Mouse (Mus musculus) cerebellum, adult (tissue): Measurements from ENCODE around the gene Tsr3.

Source experiments
- ATAC-seq: cut with Nextera tagmentation; 2 replicates; pipeline ENCODE4 v1.9.2; 2017; ENCODE audit warnings: mild to moderate bottlenecking, moderate library complexity, mixed read lengths; ENCODE audit not compliant: insufficient number of reproducible peaks, low FRiP score, low TSS enrichment

Tsr3 gene

DNA sequence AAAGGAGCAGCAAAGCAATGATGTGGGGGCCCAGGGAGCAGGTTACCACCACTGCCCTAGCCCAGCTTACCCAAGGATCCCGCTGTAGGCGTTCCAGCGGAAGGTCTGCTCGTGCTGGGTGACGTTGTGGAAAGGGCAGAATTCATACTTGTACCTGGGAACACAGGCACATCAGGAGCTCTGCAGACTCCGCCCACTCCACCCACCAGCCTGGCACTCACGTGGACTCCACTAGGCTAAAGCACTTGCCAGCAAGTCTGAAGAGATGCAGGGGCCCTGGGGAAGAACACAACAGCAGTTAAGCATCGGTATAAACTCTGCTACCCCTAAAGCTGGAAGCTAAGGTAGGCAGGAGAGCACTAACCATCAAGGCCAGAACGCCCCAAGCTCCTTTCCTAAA, 4.3 kb upstream of the Tsr3 start:
- ATAC-seq, result no peak

DNA sequence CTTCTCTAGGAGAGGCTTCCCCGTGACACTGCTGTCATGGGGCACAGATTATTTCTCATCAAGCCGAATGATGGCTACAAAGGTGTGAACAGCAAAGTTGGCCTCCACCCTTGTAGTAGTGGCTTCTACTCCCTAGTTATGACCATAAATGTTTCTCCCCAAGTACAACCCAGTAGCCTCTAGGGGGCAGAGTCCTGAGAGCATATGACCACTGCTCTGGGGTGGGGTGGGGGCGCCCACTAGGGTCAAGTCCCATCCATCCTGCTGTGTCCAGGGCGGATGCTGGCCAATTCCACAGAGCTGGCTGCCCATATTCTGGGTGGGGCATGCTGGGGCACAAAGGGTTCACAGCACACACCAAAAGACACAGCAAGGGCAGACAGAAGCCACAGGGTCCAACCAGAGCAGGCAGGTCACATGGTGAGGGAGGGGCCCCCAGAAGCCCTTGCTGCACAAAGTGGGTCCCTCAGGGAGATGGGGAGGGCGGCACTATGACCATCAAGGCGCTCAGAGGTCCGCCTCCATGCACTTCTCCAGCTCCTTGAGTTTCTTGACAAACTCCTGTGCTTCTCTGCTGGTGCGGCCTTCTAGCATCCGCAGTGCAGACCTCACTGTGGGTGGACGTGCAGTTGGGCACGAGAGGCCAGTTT, 3.3 kb downstream of the Tsr3 start:
- ATAC-seq, result no peak

DNA sequence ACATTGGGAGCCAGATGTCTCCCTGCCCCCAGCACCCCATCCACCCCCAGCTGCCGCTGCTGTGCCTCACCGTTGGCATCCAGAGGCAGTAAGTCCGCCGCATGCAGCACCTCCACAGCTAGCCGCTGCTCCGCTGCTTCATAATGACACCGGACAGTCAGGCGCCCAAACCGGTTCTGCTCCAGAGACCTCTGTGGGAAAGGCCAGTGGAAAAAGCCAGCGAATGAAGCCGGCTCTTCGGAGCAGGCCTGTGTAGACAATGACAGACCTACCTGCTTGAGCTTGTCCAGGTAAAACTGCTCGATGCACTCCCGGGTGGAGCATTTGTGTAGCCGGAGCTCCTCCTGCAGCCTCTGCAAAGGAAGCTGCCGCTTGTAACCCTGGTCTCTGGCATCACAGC, 4.3 kb downstream of the Tsr3 start:
- no peak for ATAC-seq

DNA sequence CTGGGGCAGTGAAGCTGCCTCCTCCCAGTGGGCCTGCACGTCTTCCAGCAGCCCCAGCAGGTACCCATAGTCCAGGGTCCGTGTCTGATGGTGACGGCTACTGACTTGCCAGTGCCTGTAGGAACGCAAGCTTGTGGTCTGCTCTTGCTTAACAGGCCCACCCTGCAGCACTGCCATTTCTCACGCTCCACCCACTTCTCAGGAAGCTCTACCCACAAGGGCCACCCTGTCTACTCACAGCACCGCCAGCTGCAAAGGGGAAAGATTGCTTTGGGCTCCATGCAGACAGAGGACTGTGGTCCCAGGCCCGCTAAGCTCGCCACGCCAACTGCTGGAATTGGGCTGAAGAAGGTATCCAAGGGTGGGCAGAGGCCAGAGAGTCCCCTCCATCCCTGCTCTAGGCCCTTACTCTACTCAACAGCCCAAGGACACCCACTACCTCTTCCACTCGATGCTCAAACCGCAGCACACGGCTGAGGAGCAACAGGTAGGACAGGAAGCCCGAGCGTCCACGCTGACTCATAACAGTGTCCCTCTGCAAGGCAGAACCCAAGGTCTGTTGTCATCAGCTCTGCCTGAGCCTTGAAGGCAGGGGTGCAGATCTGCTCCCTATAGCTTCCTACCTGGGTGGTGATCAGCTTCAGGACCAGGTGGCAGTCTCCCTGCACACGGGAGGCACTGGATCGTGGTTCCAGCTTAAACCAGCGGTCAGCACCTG, 8.2 kb downstream of the Tsr3 start:
- no peak for ATAC-seq

DNA sequence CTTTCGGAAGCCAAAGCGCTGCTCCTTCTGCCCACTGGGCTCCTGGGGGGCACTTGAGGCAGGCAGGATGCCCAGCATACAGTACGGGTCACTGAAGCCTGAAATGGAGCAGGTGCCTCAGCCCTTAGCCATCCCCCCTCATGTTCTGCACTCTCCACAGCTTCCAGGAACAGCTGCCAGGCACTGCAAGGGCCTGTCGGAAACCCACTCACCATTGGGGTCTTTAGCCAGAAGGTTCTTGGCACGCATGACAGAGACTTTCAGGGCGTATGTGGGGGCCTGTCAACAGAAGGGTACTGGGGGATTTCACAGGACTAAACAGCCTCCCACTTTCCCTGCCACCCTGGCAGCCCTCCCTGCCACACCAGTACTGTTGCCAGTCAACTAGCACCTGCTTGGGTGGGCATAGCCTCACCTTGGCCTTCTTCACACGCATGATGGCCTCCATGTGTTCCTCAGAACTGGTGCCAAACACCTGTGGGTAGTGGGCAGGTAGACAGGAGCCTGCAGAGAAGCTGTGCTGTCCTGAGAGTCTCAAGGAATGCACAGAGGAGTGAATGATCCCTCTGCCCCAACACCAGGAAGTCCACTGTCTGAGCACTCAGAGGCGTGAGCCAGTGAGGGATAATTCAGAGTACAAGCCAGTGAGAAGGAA, 10.3 kb downstream of the Tsr3 start:
- ATAC-seq, result no peak

DNA sequence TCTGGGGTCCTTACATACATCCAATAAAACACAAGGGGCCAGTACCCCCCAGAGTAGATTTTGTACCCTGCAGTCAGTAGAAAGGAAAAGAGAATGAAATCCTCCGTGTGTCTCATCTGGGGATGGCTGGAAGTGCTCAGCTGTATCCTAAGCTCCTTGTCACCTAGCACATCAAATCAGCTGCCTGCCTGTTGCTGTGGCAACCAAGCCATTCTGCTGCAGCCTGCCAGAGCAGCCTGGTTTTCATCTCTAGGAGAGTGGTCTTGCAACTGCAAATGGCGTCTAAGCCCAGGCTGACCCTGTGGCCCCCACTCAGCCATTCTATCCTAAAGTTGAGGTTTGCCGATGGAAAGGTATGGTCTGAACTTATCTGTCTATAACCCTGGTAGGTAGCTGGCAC, 12.7 kb downstream of the Tsr3 start:
- ATAC-seq, result no peak

DNA sequence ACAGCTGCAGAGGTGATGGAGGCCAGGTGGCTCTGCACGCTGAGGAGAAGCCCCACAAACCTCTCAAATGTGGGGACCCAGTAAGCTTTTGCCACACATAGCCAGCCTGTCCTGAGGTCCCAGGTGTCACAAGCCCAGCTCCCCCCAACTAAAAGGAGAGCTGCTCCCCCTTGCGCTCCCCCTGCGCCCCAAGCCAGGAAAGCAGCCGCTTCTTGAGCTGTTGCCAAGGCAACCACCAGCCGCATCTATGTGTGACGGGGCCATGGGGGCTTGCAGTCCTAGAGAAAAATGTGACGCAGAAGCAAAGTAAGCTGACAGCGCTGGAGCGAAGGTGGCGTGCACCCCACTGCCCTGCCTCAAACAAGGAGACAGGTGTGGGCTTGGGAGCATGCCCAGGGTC, 13.8 kb downstream of the Tsr3 start:
- no peak for ATAC-seq

DNA sequence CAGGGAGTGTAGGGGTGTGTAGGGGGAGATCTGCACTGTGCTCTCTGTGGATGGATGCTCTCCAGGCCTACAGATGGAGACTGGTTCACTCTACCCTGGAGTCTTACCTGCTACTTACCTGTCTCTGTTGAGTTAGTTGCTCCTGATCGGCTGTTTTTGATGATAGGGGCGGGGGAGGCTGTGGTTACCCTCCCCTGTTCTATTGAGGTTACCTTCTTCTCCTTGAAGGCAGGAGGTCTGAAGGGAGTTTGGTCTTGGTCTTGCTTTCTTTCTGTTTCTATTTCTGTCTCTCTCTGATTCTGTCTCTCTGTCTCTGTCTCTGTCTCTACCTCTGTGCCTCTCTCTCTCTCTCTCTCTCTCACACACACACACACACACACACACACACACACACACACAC, 15.1 kb downstream of the Tsr3 start:
- ATAC-seq, result no peak

DNA sequence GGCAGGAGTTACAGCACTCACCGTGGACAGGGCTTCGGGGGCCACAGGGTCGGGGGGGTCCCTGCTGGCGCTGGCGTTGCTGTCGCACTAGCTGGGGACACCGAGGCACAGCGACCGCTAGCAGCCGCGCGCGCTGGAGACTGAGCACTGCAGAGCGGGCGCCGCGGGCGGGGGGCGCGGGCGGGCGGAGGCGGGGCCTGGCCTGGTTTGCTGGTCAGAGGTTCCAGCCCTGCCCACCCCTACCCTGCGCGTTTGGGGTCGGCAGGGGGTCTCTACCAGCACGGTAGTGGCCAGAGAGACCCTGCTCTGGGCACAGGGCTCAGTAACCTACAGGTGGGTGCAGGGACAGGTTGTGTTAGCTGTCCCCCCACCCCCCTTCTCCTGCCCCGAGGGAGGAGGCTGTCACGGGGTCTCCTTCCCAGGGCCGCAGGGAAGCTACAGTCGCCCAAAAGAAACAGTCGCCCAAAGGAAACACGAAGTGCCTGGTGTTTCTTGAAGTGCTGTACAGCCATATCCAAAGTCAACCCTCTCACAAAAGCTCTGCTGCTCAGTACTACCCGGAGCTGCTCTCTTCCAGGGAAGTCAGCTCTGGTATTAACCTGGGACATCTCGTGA, 16.3 kb downstream of the Tsr3 start, which contains the start of gene Baiap3:
TSS of gene Baiap3 (minus strand) at position 225 of the 615 bp plus-strand sequence.
- no peak for ATAC-seq

DNA sequence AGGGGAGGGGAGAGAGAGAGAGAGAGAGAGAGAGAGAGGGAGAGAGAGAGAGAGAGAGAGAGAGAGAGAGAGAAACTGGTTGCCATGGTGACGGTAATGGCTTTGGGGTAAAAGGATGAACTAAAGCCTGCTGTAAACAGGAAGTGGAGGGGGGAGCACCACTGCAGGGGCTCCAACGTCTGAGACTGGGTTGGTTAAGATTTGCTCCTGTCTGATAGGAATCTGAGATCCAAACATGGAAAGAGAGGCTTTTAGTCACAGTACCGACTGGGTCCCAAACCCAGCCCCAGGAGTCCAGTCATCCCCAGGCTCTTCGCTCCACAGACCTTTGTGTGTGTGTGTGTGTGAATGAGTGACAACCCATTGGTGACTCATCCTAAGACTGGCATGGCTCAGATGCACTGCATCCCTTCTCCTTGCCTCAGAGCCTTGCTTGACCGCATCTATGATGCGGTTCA, 17.9 kb downstream of the Tsr3 start:
- ATAC-seq, result no peak

GRCm38 (mm10) chr17:25264453-25264852, 24.5 kb downstream of the Tsr3 start:
- no peak for ATAC-seq

GRCm38 (mm10) chr17:25270795-25271335, 30.9 kb downstream of the Tsr3 start:
- ATAC-seq, result no peak

- no peak for ATAC-seq
Observed at GRCm38 (mm10) chr17:25272326-25272725, 32.4 kb downstream of the Tsr3 start.

GRCm38 (mm10) chr17:25272951-25273705, 33.2 kb downstream of the Tsr3 start:
- peak; percentile 81 for ATAC-seq

DNA sequence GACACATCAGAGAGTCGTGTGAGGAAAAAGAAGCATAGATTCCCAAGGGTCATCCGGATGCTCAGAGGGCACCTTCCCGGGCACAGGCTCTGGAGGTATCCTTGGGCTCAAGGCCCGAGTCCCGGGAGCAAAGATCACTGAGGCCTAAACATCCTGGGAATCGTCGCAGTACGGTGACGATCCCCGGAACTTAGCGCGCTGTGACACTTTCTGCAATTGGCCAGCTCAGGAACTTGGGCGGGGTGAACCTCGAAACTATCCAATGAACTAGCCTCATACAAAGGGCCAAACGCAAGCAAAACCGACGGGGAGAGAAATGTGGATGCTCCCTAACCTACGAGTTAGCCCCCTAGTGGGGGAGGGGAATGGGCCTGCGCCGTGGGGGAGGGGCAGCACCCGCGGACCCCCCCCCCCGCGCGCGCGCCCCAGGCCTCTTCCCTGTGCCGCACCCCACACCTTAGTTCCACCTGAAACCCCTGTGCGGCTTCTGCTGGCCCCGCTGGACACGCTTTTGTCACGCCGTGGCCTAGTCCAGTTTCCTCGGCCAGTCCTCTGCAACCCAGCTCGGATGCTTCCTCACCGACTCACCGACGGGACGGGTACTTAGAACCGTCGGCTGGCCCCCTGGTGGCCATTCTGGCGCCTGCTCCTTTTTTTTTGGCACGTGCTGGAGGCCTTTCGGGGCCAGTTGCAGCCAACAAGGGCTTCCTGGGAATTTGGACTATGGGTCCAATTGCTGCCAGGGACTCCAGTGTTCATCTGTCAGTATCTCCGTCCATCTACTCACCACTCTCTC, 33.9 kb downstream of the Tsr3 start:
- peak; percentile 79 for ATAC-seq

DNA sequence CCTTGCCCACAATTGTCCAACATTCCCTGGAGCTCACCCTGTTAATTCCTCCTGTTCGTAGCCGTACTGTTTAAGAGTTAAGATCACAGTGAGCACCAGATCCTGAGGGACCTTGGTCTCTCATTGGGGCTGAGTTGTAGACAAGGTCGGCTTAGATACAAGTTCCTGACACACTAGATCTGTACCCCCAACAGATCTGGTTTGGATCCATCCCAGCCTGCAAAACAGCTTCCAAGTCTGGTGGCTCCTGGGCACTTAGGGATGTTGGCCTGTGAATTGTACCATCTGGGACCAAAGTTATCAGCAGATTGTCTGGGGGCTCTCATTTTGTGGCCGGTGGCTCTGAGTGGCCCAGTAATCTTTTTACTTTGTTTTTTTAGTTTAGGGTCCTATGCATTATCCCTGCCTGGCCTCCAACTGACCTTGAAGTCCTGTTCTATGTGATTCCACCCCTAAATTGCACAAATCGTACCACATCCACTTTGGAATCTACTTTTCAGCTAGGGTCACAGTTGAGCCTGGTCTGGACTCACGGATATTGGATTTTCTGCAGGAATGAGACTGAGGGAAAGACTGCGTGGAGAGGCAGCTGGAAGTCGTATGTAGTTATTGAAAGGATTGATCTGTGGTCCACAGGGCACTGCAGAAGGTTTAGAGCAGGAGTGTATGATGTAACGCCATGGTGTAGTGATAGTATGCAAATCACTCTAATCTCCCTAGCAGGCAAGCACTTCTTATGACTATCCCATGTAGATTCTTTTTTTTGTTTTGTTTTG, 34.8 kb downstream of the Tsr3 start, which contains the start of gene Ube2i:
TSS of gene Ube2i (minus strand) at position 52 of the 776 bp plus-strand sequence.
- no peak for ATAC-seq

DNA sequence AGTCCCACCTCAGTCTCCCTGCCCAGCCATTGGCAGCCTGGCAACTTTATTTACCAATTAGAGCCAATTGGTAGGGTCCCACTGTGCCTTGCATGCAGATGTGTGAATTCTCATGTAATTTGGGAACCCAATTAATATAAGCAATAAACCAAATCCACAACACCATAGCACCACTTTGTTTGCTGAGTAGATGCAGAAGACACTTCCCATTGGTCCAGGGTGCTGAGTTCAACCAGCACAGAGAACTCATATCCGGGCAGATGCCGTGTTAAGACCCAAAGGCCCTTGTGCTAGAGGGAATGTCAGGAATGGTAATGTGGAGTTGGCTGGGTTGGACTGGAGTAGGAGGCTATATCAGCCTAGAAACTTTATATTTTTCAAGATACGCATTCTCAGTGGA, 35.9 kb downstream of the Tsr3 start:
- ATAC-seq, result no peak

DNA sequence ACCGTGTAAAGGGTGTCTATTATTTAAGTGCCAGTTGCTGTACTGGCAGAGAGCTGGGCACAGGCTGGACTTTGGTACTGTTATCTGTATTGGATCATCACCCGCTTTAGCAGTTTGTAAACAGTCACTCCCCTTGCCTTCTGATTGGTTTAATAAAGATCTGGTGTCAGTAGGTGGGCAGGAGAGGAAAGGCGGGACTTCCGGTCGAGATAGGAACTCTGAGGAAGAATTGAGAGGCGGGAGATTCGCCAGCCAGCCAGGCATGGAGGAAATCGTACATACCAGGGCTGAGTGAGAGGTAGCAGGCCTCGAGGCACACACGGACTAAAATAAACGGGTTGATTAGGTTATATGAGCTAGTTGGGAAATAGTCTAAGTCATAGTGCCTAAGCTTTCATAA, 42.2 kb downstream of the Tsr3 start:
- ATAC-seq, result no peak
